Mouse (Mus musculus) urinary bladder, adult 2 months (tissue): ENCODE data around the gene Gm11756. TPM values are rescaled to one million over a fixed set of nuclear protein-coding genes. Genes with fewer than 3 reads are reported as not detected.
"Not testable (repeated sequence)": the region's sequence is repeated elsewhere in the genome, so short reads cannot be mapped to it uniquely, and the experiment has no call there.

Source experiments
- DNase-seq: peaks from one replicate; pipeline ENCODE4 v3.0.0; 2022; ENCODE audit warnings: low spot score
- polyA plus RNA-seq: library from polyadenylated mRNA; depleted of rRNA; stranded (reverse); fragments of >200 nt; gene quantifications from 2 replicates; pipeline ENCODE4 v1.2.3, GENCODE M21; 2012; rRNA removed

Gm11756 gene
- polyA plus RNA-seq: not detected in 2 replicates

DNA sequence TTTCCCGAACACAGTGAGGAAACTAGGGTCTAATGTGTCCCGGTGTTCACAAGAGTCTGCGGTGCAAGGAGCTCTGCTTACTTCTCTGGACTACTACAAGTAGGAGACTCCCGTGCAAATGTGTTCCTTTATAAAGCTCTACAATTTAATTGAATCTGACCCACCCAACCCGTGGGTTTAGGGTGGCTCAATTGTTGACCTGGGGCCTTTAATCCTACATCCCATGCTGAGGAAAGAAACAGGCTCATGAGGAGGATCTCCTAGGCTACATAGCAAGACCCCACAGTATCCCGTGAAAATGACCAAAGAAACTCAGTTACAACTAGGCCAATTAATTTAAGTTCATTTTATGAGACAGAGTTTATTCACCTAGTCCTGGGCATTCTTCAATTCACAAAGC, at the start of gene Gm11756:
Gene Gm11756, minus strand, starts transcription at position 101 of the 400 bp plus-strand sequence.
- not testable (repeated sequence) for DNase-seq

DNA sequence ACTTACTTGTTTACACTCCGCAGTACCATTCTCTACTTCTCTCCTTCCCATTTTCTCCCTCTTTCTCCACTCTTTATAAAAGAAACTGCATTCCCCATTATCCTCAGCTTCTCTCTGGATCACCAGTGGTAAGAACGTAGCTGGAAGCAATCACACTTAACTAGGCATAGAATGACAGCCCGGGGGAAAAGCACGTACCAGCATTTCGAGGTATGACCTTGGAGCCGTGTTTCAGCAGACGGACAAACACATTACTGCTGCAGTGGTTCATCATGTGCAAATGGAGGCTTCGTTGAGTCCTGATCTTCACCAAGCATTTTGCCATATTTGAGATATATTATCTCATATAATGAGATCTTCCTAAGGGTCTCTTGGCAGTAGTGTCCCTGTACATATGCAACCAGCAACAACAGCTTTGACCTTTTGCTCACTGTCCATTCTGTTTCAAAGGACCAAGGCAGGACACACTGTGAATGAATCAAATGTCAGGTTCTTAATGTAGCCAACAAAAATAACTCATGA, 29.9 kb upstream of the Gm11756 start, which contains the start of gene 2310002L09Rik:
Gene 2310002L09Rik, minus strand, starts transcription at position 472 of the 522 bp plus-strand sequence.
- DNase-seq: no peak

DNA sequence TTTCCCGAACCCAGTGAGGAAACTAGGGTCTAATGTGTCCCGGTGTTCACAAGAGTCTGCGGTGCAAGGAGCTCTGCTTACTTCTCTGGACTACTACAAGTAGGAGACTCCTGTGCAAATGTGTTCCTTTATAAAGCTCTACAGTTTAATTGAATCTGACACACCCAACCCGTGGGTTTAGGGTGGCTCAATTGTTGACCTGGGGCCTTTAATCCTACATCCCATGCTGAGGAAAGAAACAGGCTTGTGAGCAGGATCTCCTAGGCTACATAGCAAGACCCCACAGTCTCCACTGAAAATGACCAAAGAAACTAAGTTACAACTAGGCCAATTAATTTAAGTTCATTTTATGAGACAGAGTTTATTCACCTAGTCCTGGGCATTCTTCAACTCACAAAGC, 14.7 kb downstream of the Gm11756 start, which contains the start of gene Gm13871:
Gene Gm13871, minus strand, starts transcription at position 101 of the 400 bp plus-strand sequence.
- not testable (repeated sequence) for DNase-seq

DNA sequence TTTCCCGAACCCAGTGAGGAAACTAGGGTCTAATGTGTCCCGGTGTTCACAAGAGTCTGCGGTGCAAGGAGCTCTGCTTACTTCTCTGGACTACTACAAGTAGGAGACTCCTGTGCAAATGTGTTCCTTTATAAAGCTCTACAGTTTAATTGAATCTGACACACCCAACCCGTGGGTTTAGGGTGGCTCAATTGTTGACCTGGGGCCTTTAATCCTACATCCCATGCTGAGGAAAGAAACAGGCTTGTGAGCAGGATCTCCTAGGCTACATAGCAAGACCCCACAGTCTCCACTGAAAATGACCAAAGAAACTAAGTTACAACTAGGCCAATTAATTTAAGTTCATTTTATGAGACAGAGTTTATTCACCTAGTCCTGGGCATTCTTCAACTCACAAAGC, 29.5 kb downstream of the Gm11756 start, which contains the start of gene Gm11757:
Gene Gm11757, minus strand, starts transcription at position 101 of the 400 bp plus-strand sequence.
- DNase-seq: not testable (repeated sequence)

DNA sequence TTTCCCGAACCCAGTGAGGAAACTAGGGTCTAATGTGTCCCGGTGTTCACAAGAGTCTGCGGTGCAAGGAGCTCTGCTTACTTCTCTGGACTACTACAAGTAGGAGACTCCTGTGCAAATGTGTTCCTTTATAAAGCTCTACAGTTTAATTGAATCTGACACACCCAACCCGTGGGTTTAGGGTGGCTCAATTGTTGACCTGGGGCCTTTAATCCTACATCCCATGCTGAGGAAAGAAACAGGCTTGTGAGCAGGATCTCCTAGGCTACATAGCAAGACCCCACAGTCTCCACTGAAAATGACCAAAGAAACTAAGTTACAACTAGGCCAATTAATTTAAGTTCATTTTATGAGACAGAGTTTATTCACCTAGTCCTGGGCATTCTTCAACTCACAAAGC, 44.4 kb downstream of the Gm11756 start, which contains the start of gene Gm11758:
Gene Gm11758, minus strand, starts transcription at position 101 of the 400 bp plus-strand sequence.
- not testable (repeated sequence) for DNase-seq

Other genes starting within 250 kb of the Gm11756 start
- not detected in 2 replicates for gene Gm428, start 237.2 kb downstream of the Gm11756 start, polyA plus RNA-seq
- gene Rasef, start 129.8 kb downstream of the Gm11756 start, polyA plus RNA-seq: 8.9 and 10.0 TPM in 2 replicates
- not detected in 2 replicates for gene Gm11758, start 44.5 kb downstream of the Gm11756 start, polyA plus RNA-seq
- gene Gm11757, start 29.6 kb downstream of the Gm11756 start, polyA plus RNA-seq: not detected in 2 replicates
- gene Gm13871, start 14.8 kb downstream of the Gm11756 start, polyA plus RNA-seq: not detected in 2 replicates
- not detected in 2 replicates for gene 2310002L09Rik, start 30.1 kb upstream of the Gm11756 start, polyA plus RNA-seq
- gene Frmd3, start 92.7 kb upstream of the Gm11756 start, polyA plus RNA-seq: 0.19 and 0.24 TPM in 2 replicates